Mouse (Mus musculus) midbrain, embryonic 16.5 days (tissue): Measurements from ENCODE around the gene Bves. TPM values are rescaled to one million over a fixed set of nuclear protein-coding genes. Genes with fewer than 3 reads are reported as not detected.

Experiments used
- ATAC-seq: fragments of 200-750 bp; cut with Nextera tagmentation; 2 replicates; pipeline ENCODE4 v1.8.0; 2017; ENCODE audit warnings: moderate TSS enrichment
- H3K27ac ChIP-seq: fragments of 300-500 bp; sonication (generic); 2 replicates; pipeline ENCODE4 v1.5.1; 2014; ENCODE audit warnings: mild to moderate bottlenecking, low read length, mixed read lengths
- H3K27me3 ChIP-seq: fragments of 300-500 bp; sonication (generic); 2 replicates; pipeline ENCODE4 v1.6.1; 2014; ENCODE audit warnings: low read depth, low read length, mixed read lengths; ENCODE audit not compliant: control insufficient read depth, insufficient read depth
- H3K36me3 ChIP-seq: fragments of 300-500 bp; sonication (generic); 2 replicates; pipeline ENCODE4 v1.6.1; 2014; ENCODE audit warnings: mild to moderate bottlenecking, low read length, moderate library complexity, mixed read lengths; ENCODE audit not compliant: control insufficient read depth, insufficient read depth
- H3K4me1 ChIP-seq: fragments of 300-500 bp; sonication (generic); 2 replicates; pipeline ENCODE4 v1.6.1; 2014; ENCODE audit warnings: mild to moderate bottlenecking, low read length, mixed read lengths; ENCODE audit not compliant: control insufficient read depth, insufficient read depth
- H3K4me2 ChIP-seq: fragments of 300-500 bp; sonication (generic); 2 replicates; pipeline ENCODE4 v1.6.1; 2014; ENCODE audit warnings: mild to moderate bottlenecking, low read length, mixed read lengths
- H3K4me3 ChIP-seq: fragments of 300-500 bp; sonication (generic); 2 replicates; pipeline ENCODE4 v1.5.1; 2014; ENCODE audit warnings: low read depth, mild to moderate bottlenecking, low read length, moderate library complexity, mixed read lengths
- H3K9ac ChIP-seq: fragments of 300-500 bp; sonication (generic); 2 replicates; pipeline ENCODE4 v1.6.1; 2014; ENCODE audit warnings: low read depth, low read length, mixed read lengths
- H3K9me3 ChIP-seq: fragments of 300-500 bp; sonication (generic); replicated peaks from 2 replicates; pipeline ENCODE4 v1.6.1; 2014; ENCODE audit warnings: mild to moderate bottlenecking, low read length, mixed read lengths; ENCODE audit not compliant: control insufficient read depth, poor library complexity, severe bottlenecking
- WGBS: fragments of 180-500 bp; shearing (Covaris S2); extraction: QIAGEN DNeasy Blood & Tissue Kit; methylation state at CpG from one replicate; pipeline ENCODE4 v1.1.7; 2014; 5-methylcytosine and 5-hydroxymethylcytosine counted together
- polyA plus RNA-seq: library from polyadenylated mRNA; unstranded; fragments of >200 nt; fragmentation: Nextera tagmentation; extraction: Ambion mirVana; gene quantifications from 2 replicates; pipeline ENCODE4 v1.2.1, GENCODE M21; 2015

Gene Bves
- polyA plus RNA-seq, 1 experiment from 2014 or later, result 1.7 TPM

DNA sequence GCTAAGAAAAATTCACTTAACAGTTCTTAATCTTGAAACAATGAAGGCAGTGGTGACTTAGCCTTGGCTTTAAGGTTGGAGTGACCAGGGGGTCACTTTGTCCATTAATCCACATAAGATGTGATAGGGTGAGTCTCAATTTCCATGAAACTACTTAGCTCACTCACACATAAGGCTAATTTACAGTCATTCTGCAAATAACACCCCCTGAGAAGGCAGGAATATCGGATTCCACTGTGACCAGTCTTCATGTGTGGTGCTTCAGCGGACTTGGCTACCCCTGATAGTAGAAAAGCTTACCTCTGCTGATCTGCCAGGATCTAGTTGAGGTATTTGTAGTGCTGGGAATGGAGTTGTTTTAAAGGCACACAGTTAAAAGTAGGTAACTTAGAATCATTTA, 35.0 kb downstream of the Bves start:
- H3K9me3 ChIP-seq, result no peaks in the 10 kb centered on the region

DNA sequence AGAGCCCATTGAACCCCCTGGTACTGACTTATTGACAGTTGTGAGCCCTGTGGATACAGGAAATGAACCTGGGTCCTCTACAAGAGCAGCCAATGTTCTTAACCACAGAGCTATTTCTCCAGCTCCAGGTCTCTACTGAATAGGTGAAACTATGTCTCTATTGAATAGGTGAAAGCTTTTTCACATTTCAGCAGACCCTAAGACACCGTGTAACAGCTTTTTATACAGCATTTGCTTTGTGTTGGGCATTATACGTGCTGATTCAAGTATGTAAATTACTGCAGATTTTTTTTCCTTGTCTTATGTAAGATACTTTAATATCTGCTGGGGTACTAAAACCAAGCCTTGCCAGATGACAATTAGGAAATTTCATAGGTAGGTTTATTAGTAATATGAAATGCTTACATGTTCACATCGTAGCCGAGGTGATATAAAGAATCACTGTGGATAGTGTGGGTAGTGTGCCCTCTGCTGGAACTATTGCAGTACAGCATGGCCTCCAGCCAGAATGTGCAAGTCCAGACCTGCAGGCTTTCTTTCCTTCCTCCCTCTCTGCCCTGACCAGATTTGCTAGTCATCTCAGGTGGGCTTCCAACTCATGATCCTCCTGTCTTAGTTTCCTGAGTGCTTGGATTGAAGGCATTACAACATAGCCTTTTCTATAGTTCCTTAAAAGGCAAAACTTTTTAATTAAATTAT, 37.6 kb downstream of the Bves start:
- Histone ChIP-seq H3K9me3 (no peaks in the 10 kb centered on the region), H3K4me2 (no peak overlapping the region), H3K27ac (no peak overlapping the region), H3K4me3 (no peak overlapping the region), H3K27me3 (no peaks in the 10 kb centered on the region), H3K9ac (no peak overlapping the region), H3K4me1 (no peaks in the 10 kb centered on the region), H3K36me3 (no peaks in the 10 kb centered on the region)
- peak; percentile 82 for ATAC-seq
- 35% methylated on average over 4 of the region's 4 CpGs for whole genome bisulfite sequencing

More for the DNA sequence above, 35.0 kb downstream of the Bves start:
- no peak overlapping the region for H3K9ac ChIP-seq
- no peak overlapping the region for H3K27ac ChIP-seq
- H3K27me3 ChIP-seq, result no peaks in the 10 kb centered on the region
- 88% methylated on average over 2 of the region's 2 CpGs for WGBS
- no peak overlapping the region for H3K4me2 ChIP-seq
- no peaks in the 10 kb centered on the region for H3K36me3 ChIP-seq
- no peak for ATAC-seq
- no peaks in the 10 kb centered on the region for H3K4me1 ChIP-seq
- H3K4me3 ChIP-seq, result no peak overlapping the region

DNA sequence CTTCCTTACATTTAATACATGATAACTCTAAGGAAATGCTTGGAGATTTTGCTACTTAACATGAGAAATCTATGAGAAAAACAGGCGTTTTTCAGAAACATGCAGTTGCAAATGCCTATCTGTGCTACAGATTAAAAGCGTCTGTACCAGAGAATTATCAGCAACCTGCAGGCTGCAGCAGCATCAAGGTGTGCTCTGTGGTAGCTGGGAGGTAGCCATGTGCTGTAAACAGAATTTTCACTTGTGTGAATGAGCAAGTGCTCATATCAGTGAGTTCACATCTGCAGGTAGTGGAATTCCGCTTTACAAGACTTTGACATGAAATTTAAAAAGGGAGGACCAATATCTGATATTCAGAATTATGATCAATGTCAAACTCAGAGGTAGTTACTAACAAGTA, 42.7 kb downstream of the Bves start:
- no peak for ATAC-seq
- no peak overlapping the region for H3K4me2 ChIP-seq
- 83% methylated on average over 3 of the region's 3 CpGs for WGBS

DNA sequence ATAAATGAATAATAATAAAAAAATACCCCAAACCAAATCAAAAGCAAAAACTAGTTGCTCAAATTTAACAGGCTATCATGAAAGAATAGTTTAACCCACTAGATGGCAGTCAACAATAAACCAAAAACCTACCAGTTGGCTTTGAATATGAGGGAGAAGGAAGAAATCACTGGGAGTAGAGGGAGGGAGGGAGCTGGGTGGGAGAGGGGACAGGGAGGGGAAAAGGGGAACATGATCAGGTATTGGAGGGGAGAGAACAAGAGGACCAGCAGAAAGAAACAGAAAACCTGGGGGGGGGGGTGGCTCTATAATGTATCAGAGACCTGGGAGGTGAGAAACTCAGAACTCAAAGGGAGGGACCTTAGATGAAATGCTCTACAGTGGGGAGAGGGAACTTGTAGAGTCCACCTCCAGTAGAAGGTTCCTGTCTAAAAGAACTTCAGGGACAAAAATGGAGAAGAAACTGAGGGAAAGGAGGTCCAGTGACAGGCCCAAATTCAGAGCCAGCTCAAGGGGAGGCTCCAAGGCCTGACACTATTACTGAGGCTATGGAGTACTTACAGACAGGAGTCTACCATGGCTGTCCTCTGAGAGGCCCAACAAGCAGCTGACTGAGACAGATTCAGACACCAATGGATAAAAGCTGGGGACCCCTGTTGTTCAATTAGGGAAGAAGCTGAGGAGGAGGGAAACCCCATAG, 46.5 kb downstream of the Bves start:
- H3K4me2 ChIP-seq, result no peak overlapping the region
- ATAC-seq, result peak; percentile 56
- no peak overlapping the region for H3K9ac ChIP-seq
- H3K27me3 ChIP-seq, result no peaks in the 10 kb centered on the region
- H3K36me3 ChIP-seq, result peaks cover 3% of the 10 kb centered on the region; the same call in 1 of the 2 replicates
- H3K9me3 ChIP-seq, result no peaks in the 10 kb centered on the region
- H3K4me3 ChIP-seq, result no peak overlapping the region
- no peak overlapping the region for H3K27ac ChIP-seq
- no peaks in the 10 kb centered on the region for H3K4me1 ChIP-seq

More for the DNA sequence above, 42.7 kb downstream of the Bves start:
- Histone ChIP-seq H3K4me3 (no peak overlapping the region), H3K9me3 (no peaks in the 10 kb centered on the region), H3K9ac (no peak overlapping the region), H3K4me1 (no peaks in the 10 kb centered on the region), H3K27ac (no peak overlapping the region), H3K27me3 (no peaks in the 10 kb centered on the region), H3K36me3 (peaks cover 3% of the 10 kb centered on the region; the same call in 1 of the 2 replicates)

DNA sequence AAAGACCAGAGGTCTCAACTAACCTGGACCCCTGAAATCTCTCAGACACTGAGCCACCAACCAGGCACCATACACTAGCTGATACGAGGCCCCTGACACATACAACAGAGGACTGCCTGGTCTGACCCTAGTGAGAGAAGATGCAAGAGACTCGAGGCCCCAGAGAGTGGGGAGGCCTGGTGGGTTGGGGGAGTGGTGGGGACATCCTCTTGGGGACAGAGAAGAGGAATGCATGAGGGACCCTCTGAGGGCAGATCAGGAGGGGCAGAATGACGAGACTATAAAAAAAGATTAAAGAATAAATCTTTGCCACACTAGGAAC, 47.0 kb downstream of the Bves start:
- H3K27ac ChIP-seq, result no peak overlapping the region
- WGBS, result 53% methylated on average over 3 of the region's 3 CpGs
- no peak overlapping the region for H3K4me3 ChIP-seq
- peaks cover 3% of the 10 kb centered on the region; the same call in 1 of the 2 replicates for H3K36me3 ChIP-seq
- no peaks in the 10 kb centered on the region for H3K9me3 ChIP-seq
- H3K4me1 ChIP-seq, result no peaks in the 10 kb centered on the region
- no peak overlapping the region for H3K9ac ChIP-seq
- no peak overlapping the region for H3K4me2 ChIP-seq
- ATAC-seq, result 0 out of 2 replicates have a peak, but pooled peaks have one; percentile 28
- H3K27me3 ChIP-seq, result no peaks in the 10 kb centered on the region

DNA sequence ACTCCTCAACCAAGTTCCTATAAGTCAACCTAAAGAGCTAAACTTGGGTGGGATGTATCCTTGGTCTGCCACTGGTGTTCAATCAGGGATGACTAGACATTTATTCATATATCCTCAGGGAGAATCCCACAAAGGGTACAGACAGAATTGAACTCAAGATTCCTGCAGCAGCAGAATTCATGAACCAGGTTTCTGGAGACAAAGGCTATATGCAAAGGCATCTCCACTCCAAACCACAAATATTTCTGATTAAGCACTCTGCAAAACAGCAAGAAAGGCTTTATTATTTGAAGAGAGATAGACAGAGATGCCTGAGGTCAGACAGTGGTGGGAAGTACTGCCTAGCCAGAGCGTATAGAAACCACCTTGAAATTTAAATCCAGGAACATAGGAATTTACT, 62.6 kb downstream of the Bves start:
- no peak for ATAC-seq
- H3K27me3 ChIP-seq, result no peaks in the 10 kb centered on the region
- 74% methylated on average over 1 of the region's 1 CpGs for WGBS

DNA sequence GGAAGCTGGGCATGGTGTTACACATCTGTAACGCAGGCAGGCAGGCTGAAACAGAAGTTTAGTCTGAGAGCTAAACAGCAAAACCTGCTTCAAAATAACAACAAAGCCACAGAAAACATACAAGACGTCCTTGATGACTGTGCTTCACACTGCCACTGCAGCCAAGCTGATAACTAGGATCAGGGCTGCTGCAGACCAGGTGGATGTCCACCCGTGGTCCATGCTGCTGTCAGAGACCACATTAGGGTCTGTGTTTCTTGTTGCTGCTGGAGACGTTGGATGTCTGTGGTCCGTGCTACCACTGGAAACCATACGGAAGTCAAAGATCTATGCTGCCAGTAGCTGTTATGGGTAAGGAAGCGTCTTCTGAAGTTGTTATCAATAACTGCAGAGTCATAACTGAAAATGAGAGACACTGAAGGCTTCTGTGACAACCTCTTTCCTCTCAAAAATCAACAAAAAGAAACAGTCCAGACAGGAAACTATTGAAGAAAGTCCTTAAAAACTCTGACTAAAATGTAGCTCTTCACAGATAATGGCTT, 64.2 kb downstream of the Bves start:
- Histone ChIP-seq H3K36me3 (no peaks in the 10 kb centered on the region), H3K4me3 (no peak overlapping the region), H3K9ac (no peak overlapping the region), H3K4me1 (no peaks in the 10 kb centered on the region), H3K27ac (no peak overlapping the region), H3K9me3 (no peaks in the 10 kb centered on the region), H3K4me2 (no peak overlapping the region), H3K27me3 (no peaks in the 10 kb centered on the region)
- no peak for ATAC-seq
- WGBS, result 90% methylated on average over 7 of the region's 7 CpGs

More for the DNA sequence above, 62.6 kb downstream of the Bves start:
- no peak overlapping the region for H3K9ac ChIP-seq
- H3K36me3 ChIP-seq, result no peaks in the 10 kb centered on the region
- no peaks in the 10 kb centered on the region for H3K4me1 ChIP-seq
- H3K27ac ChIP-seq, result no peak overlapping the region
- no peak overlapping the region for H3K4me3 ChIP-seq
- H3K4me2 ChIP-seq, result no peak overlapping the region
- H3K9me3 ChIP-seq, result no peaks in the 10 kb centered on the region

DNA sequence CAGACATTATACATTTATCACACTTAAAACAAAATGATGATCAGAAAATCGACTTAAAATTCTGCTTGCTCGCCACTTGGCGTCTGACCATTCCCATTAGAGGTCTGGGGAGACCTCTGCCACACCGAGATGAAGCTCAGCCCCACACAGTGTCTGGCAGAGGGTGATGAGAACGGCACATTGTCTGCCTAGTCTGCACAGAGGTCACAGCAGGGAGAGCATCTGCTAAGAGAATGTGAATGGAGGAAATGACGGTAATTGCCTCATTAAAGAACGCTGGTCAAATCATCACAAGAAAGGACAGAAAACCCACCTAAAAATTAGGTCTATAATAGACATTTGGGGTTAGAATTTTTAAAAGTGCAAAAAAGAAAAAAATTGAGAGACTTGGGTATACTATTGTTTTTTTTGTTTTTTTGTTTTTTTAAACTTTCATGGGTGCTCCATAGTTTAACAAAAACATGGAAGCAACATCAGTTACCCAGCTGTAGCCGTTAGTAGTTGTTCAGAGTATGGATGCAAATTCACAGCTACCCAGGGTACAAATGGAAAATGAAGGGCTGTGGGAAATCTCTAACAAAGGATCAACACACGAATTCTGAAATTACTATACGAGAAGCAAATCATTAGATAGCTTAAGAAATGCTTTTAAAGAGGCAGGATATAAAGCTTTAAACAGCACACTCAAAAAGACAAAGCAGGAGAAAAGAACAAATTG, 75.2 kb downstream of the Bves start:
- no peaks in the 10 kb centered on the region for H3K9me3 ChIP-seq
- H3K36me3 ChIP-seq, result no peaks in the 10 kb centered on the region
- no peak overlapping the region for H3K27ac ChIP-seq
- no peak overlapping the region for H3K4me3 ChIP-seq
- peaks cover 2% of the 10 kb centered on the region; the same call in 1 of the 2 replicates for H3K4me1 ChIP-seq
- no peak overlapping the region for H3K9ac ChIP-seq
- H3K4me2 ChIP-seq, result no peak overlapping the region
- 7% methylated on average over 10 of the region's 10 CpGs for WGBS
- ATAC-seq, result no peak
- H3K27me3 ChIP-seq, result no peaks in the 10 kb centered on the region

DNA sequence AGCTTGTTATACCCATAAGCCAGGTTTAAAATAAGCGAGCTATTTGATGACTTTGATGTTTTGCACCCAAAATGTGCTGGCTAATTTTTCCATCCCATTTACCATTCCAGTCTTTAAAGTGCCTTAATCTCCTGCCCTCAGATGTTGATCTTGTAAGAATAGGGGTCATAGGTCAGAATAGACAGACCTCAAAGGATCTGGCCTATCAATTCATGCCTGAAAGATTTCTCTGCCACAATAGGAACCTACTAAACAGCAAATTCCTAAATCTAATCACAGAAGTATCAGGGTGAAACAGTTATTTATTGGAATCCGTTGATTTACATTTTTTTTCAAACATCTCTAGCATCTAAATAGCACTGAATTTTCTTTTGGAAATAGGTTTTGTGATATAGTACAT, 76.2 kb downstream of the Bves start:
- Histone ChIP-seq H3K4me3 (no peak overlapping the region), H3K27ac (no peak overlapping the region), H3K36me3 (no peaks in the 10 kb centered on the region), H3K4me1 (peaks cover 2% of the 10 kb centered on the region; the same call in 1 of the 2 replicates), H3K4me2 (no peak overlapping the region), H3K9ac (no peak overlapping the region), H3K27me3 (no peaks in the 10 kb centered on the region), H3K9me3 (no peaks in the 10 kb centered on the region)
- 18% methylated on average over 2 of the region's 2 CpGs for WGBS
- ATAC-seq, result no peak
